Mouse (Mus musculus) embryonic facial prominence, embryonic 15.5 days (tissue): Measurements from ENCODE around the gene Zbed6. TPM values are rescaled to one million over a fixed set of nuclear protein-coding genes. Genes with fewer than 3 reads are reported as not detected.
A peak's percentile ranks its signal among the peaks of the same experiment; 100 is the strongest.
"Not testable (repeated sequence)": the region's sequence is repeated elsewhere in the genome, so short reads cannot be mapped to it uniquely, and the experiment has no call there.

Experiments used
- ATAC-seq: fragments of 200-750 bp; cut with Nextera tagmentation; 2 replicates; pipeline ENCODE4 v1.8.0; 2017; ENCODE audit warnings: low read depth, moderate TSS enrichment; ENCODE audit not compliant: insufficient number of reproducible peaks, low FRiP score, low TSS enrichment
- H3K27ac ChIP-seq: fragments of 300-500 bp; sonication (generic); replicated peaks from 2 replicates; pipeline ENCODE4 v1.5.1; 2015; ENCODE audit warnings: mild to moderate bottlenecking, inconsistent platforms
- H3K27me3 ChIP-seq: fragments of 300-500 bp; sonication (generic); 2 replicates; pipeline ENCODE4 v1.6.1; 2015; ENCODE audit warnings: inconsistent platforms
- H3K36me3 ChIP-seq: fragments of 300-500 bp; sonication (generic); 2 replicates; pipeline ENCODE4 v1.6.1; 2015; ENCODE audit warnings: mild to moderate bottlenecking, inconsistent platforms
- H3K4me1 ChIP-seq: fragments of 300-500 bp; sonication (generic); 2 replicates; pipeline ENCODE4 v1.6.1; 2015; ENCODE audit warnings: inconsistent platforms
- H3K4me2 ChIP-seq: fragments of 300-500 bp; sonication (generic); replicated peaks from 2 replicates; pipeline ENCODE4 v1.6.1; 2015; ENCODE audit warnings: mild to moderate bottlenecking, inconsistent platforms
- H3K4me3 ChIP-seq: fragments of 300-500 bp; sonication (generic); replicated peaks from 2 replicates; pipeline ENCODE4 v1.5.1; 2015; ENCODE audit warnings: mild to moderate bottlenecking, inconsistent platforms
- H3K9ac ChIP-seq: fragments of 300-500 bp; sonication (generic); 2 replicates; pipeline ENCODE4 v1.6.1; 2015; ENCODE audit warnings: inconsistent platforms
- H3K9me3 ChIP-seq: fragments of 300-500 bp; sonication (generic); replicated peaks from 2 replicates; pipeline ENCODE4 v1.6.1; 2016; ENCODE audit warnings: inconsistent platforms
- WGBS: fragments of 180-500 bp; shearing (Covaris S2); methylation state at CpG from one replicate; pipeline ENCODE4 v1.1.7; 2015; 5-methylcytosine and 5-hydroxymethylcytosine counted together
- polyA plus RNA-seq: library from polyadenylated mRNA; unstranded; fragments of >200 nt; fragmentation: Nextera tagmentation; extraction: Ambion mirVana; gene quantifications from 2 replicates; pipeline ENCODE4 v1.2.1, GENCODE M21; 2015

The Zbed6 gene
- polyA plus RNA-seq, 1 experiment from 2014 or later: not detected

DNA sequence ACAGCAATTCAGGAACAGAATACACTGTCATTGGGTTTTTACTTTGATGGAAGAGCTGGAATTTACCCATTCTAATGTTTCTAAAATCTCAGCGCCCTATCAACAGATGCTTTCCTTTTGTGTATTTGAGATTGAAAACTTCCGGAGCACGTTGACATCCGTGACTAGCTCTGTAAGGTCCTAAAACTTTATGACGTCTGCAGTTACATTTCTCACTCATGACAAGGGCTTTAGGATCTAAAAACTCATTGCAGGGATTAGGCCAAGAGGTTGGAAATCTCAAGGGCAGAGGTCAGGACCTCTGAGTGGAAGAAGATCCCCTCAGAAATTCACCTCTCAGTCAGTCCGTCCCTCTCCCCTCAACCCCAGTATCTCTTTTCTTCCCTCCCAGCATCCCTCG lies 27.6 kb upstream of the Zbed6 start:
- H3K4me2 ChIP-seq: no peak overlapping the region
- no peak overlapping the region for H3K27ac ChIP-seq
- H3K9ac ChIP-seq: no peak overlapping the region
- ATAC-seq: no peak
- peaks cover 5% of the 10 kb centered on the region; the same call in 1 of the 2 replicates for H3K4me1 ChIP-seq
- no peak overlapping the region for H3K4me3 ChIP-seq
- H3K9me3 ChIP-seq: no peaks in the 10 kb centered on the region
- H3K27me3 ChIP-seq: no peaks in the 10 kb centered on the region
- no peaks in the 10 kb centered on the region for H3K36me3 ChIP-seq
- 67% methylated on average over 7 of the region's 7 CpGs for WGBS

GRCm38 (mm10) chr1:133685749-133686519 lies 25.2 kb upstream of the Zbed6 start:
- peaks cover 5% of the 10 kb centered on the region; the same call in 1 of the 2 replicates for H3K4me1 ChIP-seq
- H3K4me2 ChIP-seq: no peak overlapping the region
- H3K9ac ChIP-seq: no peak overlapping the region
- H3K36me3 ChIP-seq: no peaks in the 10 kb centered on the region
- no peak for ATAC-seq
- no peaks in the 10 kb centered on the region for H3K9me3 ChIP-seq
- H3K27me3 ChIP-seq: no peaks in the 10 kb centered on the region
- H3K27ac ChIP-seq: no peak overlapping the region; the same call in 1 of the 2 replicates
- WGBS: 56% methylated on average over 10 of the region's 10 CpGs
- no peak overlapping the region for H3K4me3 ChIP-seq

GRCm38 (mm10) chr1:133671801-133672200 lies 11.1 kb upstream of the Zbed6 start:
- Histone ChIP-seq H3K4me2 (no peak overlapping the region), H3K27ac (no peak overlapping the region), H3K4me3 (no peak overlapping the region), H3K4me1 (no peaks in the 10 kb centered on the region), H3K9me3 (no peaks in the 10 kb centered on the region), H3K9ac (no peak overlapping the region), H3K36me3 (no peaks in the 10 kb centered on the region), H3K27me3 (no peaks in the 10 kb centered on the region)
- 68% methylated on average over 3 of the region's 3 CpGs for WGBS
- ATAC-seq: no peak

GRCm38 (mm10) chr1:133671266-133671665 lies 10.6 kb upstream of the Zbed6 start:
- H3K4me2 ChIP-seq: no peak overlapping the region
- ATAC-seq: no peak
- no peak overlapping the region for H3K4me3 ChIP-seq
- H3K9me3 ChIP-seq: no peaks in the 10 kb centered on the region
- no peaks in the 10 kb centered on the region for H3K4me1 ChIP-seq
- H3K36me3 ChIP-seq: no peaks in the 10 kb centered on the region
- no peak overlapping the region for H3K9ac ChIP-seq
- H3K27ac ChIP-seq: no peak overlapping the region
- 89% methylated on average over 3 of the region's 3 CpGs for WGBS
- no peaks in the 10 kb centered on the region for H3K27me3 ChIP-seq

DNA sequence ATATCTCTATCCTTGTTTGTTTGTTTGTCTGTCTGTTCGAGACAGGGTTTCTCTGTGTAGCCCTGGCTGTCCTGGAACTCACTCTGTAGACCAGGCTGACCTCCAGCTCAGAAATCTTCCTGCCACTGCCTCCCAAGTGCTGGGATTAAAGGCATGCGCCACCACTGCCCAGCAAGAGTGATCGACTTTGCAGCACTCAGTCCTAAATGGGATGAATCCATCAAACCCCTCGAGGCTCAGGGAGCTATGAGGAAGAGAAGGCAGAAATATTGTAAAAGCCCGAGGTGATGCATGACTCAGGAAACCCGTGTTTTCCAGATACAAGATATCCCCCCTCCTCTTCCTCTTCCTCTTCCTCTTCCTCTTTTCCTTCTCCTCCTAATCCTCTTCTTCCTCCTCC lies 10.1 kb upstream of the Zbed6 start:
- no peak for ATAC-seq
- no peaks in the 10 kb centered on the region for H3K27me3 ChIP-seq
- no peak overlapping the region for H3K9ac ChIP-seq
- 77% methylated on average over 6 of the region's 6 CpGs for WGBS
- H3K27ac ChIP-seq: no peak overlapping the region
- no peaks in the 10 kb centered on the region for H3K4me1 ChIP-seq
- H3K4me2 ChIP-seq: no peak overlapping the region
- H3K36me3 ChIP-seq: no peaks in the 10 kb centered on the region
- H3K9me3 ChIP-seq: no peaks in the 10 kb centered on the region
- H3K4me3 ChIP-seq: no peak overlapping the region

DNA sequence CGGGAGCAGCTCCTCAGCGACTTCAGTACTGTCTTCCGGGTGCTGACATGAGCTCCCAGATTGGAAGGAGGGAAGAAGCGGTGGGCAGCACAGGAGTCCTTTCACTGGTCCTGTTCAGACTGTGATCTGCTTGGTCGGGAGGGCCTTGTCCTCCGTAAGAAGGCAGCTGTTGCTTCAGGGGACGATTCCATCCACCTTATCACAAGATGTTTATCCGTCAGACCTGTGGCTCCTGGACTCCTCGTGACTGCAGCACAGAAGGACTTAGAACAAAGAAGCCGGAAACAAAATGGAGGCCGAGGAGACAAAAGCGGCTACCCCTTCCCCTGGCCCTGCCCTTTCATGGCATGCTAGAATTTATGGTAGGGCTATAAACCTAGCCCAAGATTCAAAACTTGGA lies 9.5 kb upstream of the Zbed6 start:
- no peaks in the 10 kb centered on the region for H3K27me3 ChIP-seq
- H3K36me3 ChIP-seq: no peaks in the 10 kb centered on the region
- no peak overlapping the region for H3K4me3 ChIP-seq
- H3K9ac ChIP-seq: no peak overlapping the region
- WGBS: 81% methylated on average over 12 of the region's 12 CpGs
- H3K4me2 ChIP-seq: no peak overlapping the region
- no peak for ATAC-seq
- H3K4me1 ChIP-seq: no peaks in the 10 kb centered on the region
- H3K27ac ChIP-seq: no peak overlapping the region
- H3K9me3 ChIP-seq: no peaks in the 10 kb centered on the region

- no peak for ATAC-seq
- H3K9ac ChIP-seq: no peak overlapping the region
- no peak overlapping the region for H3K4me3 ChIP-seq
- no peak overlapping the region for H3K4me2 ChIP-seq
- H3K36me3 ChIP-seq: no peaks in the 10 kb centered on the region
- H3K27ac ChIP-seq: no peak overlapping the region
- WGBS: 79% methylated on average over 3 of the region's 3 CpGs
- no peaks in the 10 kb centered on the region for H3K9me3 ChIP-seq
- H3K4me1 ChIP-seq: no peaks in the 10 kb centered on the region
- H3K27me3 ChIP-seq: no peaks in the 10 kb centered on the region
Measured at GRCm38 (mm10) chr1:133668618-133669017, 7.9 kb upstream of the Zbed6 start.

DNA sequence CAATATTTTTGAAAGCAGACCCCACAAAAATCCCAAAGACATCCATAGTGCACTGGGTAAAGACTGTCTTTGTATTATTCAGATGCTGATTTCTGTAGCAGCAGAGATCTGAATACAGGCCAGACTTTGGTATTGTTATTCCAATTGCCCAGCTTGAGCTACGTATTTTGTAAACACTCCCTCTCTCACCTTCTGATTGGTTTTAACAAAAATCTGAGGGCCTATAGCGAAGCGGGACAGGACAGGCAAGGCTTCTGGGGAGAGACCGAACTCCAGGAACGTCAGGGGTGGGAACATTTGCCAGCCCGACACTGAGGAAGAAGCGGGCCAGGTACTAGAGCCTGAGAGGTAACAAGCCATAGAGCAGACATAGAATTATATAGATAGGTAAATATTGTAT lies 7.0 kb upstream of the Zbed6 start:
- no peak overlapping the region for H3K27ac ChIP-seq
- H3K27me3 ChIP-seq: no peaks in the 10 kb centered on the region
- H3K9ac ChIP-seq: no peak overlapping the region
- H3K4me3 ChIP-seq: no peak overlapping the region
- no peaks in the 10 kb centered on the region for H3K9me3 ChIP-seq
- H3K36me3 ChIP-seq: no peaks in the 10 kb centered on the region
- no peak overlapping the region for H3K4me2 ChIP-seq
- 55% methylated on average over 7 of the region's 7 CpGs for WGBS
- H3K4me1 ChIP-seq: no peaks in the 10 kb centered on the region
- ATAC-seq: no peak

GRCm38 (mm10) chr1:133665713-133666112 lies 5.0 kb upstream of the Zbed6 start:
- H3K27me3 ChIP-seq, H3K9ac ChIP-seq, H3K27ac ChIP-seq, H3K4me3 ChIP-seq, H3K9me3 ChIP-seq, H3K4me2 ChIP-seq, H3K36me3 ChIP-seq, ATAC-seq, H3K4me1 ChIP-seq: not testable (repeated sequence)
- 86% methylated on average over 7 of the region's 8 CpGs for WGBS

GRCm38 (mm10) chr1:133664203-133664970 lies 3.7 kb upstream of the Zbed6 start:
- Histone ChIP-seq H3K36me3 (0 out of 2 replicates have a peak, but pooled peaks cover 1% of the 10 kb centered on the region), H3K27me3 (no peaks in the 10 kb centered on the region), H3K27ac (0 out of 2 replicates have a peak overlapping the region, but pooled peaks have one; percentile 11), H3K4me2 (no peak overlapping the region), H3K9ac (no peak overlapping the region), H3K4me1 (peaks cover 7% of the 10 kb centered on the region), H3K4me3 (no peak overlapping the region), H3K9me3 (no peaks in the 10 kb centered on the region)
- WGBS: 59% methylated on average over 11 of the region's 11 CpGs
- no peak for ATAC-seq

DNA sequence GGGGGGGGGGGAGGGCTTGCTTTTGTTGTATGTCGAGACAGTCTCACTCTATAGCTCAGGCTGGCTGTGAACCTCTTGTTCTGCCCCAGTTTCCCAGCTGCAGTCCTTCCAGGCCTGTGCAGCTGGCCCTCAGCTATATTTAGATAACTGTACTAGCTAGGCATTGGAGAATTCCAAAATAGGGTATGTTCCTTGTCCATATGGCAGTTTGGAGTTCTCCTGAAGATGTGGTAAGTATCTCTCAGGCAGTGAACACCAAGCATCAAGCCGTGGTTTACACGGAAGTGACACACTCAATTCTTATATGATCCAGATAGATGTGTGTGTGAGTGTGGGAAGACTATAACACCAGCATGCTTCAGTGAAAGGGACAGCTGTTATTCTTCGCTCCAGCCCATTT lies 2.7 kb upstream of the Zbed6 start:
- no peak for ATAC-seq
- Histone ChIP-seq H3K36me3 (peaks cover 11% of the 10 kb centered on the region; the same call in 1 of the 2 replicates), H3K27me3 (no peaks in the 10 kb centered on the region), H3K27ac (0 out of 2 replicates have a peak overlapping the region, but pooled peaks have one; percentile 11), H3K4me2 (no peak overlapping the region), H3K4me3 (no peak overlapping the region), H3K4me1 (peaks cover 16% of the 10 kb centered on the region), H3K9ac (no peak overlapping the region), H3K9me3 (no peaks in the 10 kb centered on the region)
- 60% methylated on average over 4 of the region's 4 CpGs for WGBS
